Mouse (Mus musculus) lung, postnatal 0 days (tissue): ENCODE results near the gene Fbxo39. TPM values are rescaled to one million over a fixed set of nuclear protein-coding genes. Genes with fewer than 3 reads are reported as not detected.

Source experiments
- ATAC-seq: fragments of 200-750 bp; cut with Nextera tagmentation; 2 replicates; pipeline ENCODE4 v1.8.0; 2017; ENCODE audit warnings: moderate library complexity
- DNase-seq: peaks from one replicate; pipeline ENCODE4 v3.0.0-alpha.2; 2016; ENCODE audit warnings: low spot score
- H3K27ac ChIP-seq: fragments of 300-500 bp; sonication (generic); 2 replicates; pipeline ENCODE4 v1.5.1; 2014; ENCODE audit warnings: antibody characterized with exemption, mild to moderate bottlenecking, low read length, mixed read lengths
- H3K27me3 ChIP-seq: fragments of 300-500 bp; sonication (generic); replicated peaks from 2 replicates; pipeline ENCODE4 v1.6.1; 2014; ENCODE audit warnings: low read length, mixed read lengths; ENCODE audit not compliant: insufficient read depth
- H3K36me3 ChIP-seq: fragments of 300-500 bp; sonication (generic); 2 replicates; pipeline ENCODE4 v1.6.1; 2014; ENCODE audit warnings: low read length, mixed read lengths; ENCODE audit not compliant: insufficient read depth
- H3K4me1 ChIP-seq: fragments of 300-500 bp; sonication (generic); 2 replicates; pipeline ENCODE4 v1.6.1; 2014; ENCODE audit warnings: antibody characterized with exemption, low read depth, low read length, mixed read lengths; ENCODE audit not compliant: insufficient read depth
- H3K4me2 ChIP-seq: fragments of 300-500 bp; sonication (generic); replicated peaks from 2 replicates; pipeline ENCODE4 v1.6.1; 2014; ENCODE audit warnings: low read depth, mild to moderate bottlenecking, low read length, moderate library complexity, mixed read lengths
- H3K4me3 ChIP-seq: fragments of 300-500 bp; sonication (generic); 2 replicates; pipeline ENCODE4 v1.5.1; 2014; ENCODE audit warnings: low read depth, low read length
- H3K9ac ChIP-seq: fragments of 300-500 bp; sonication (generic); replicated peaks from 2 replicates; pipeline ENCODE4 v1.6.1; 2014; ENCODE audit warnings: low read depth, mild to moderate bottlenecking
- H3K9me3 ChIP-seq: fragments of 300-500 bp; sonication (generic); 2 replicates; pipeline ENCODE4 v1.6.1; 2016; ENCODE audit warnings: low read length, mixed read lengths
- CTCF ChIP-seq: IDR thresholded peaks from 2 replicates; pipeline ENCODE4 v1.5.1; 2016; ENCODE audit warnings: antibody characterized with exemption, mild to moderate bottlenecking
- EP300 ChIP-seq: IDR thresholded peaks from 2 replicates; pipeline ENCODE4 v1.6.1; 2016; ENCODE audit warnings: antibody characterized with exemption, mild to moderate bottlenecking, control low read depth
- WGBS: fragments of 180-500 bp; shearing (Covaris S2); extraction: QIAGEN DNeasy Blood & Tissue Kit; methylation state at CpG from one replicate; pipeline ENCODE4 v1.1.7; 2014; 5-methylcytosine and 5-hydroxymethylcytosine counted together
- polyA plus RNA-seq: library from polyadenylated mRNA; unstranded; fragments of >200 nt; fragmentation: Nextera tagmentation; extraction: Ambion mirVana; gene quantifications from 2 replicates; pipeline ENCODE4 v1.2.1, GENCODE M21; 2015

The Fbxo39 gene
- not detected in 2 replicates for polyA plus RNA-seq

GRCm38 (mm10) chr11:72314151-72314895 is at the start of gene Fbxo39:
TSS of gene Fbxo39 (plus strand) at chr11:72314444.
- H3K36me3 ChIP-seq: no peaks in the 10 kb centered on the region
- H3K27me3 ChIP-seq: peaks cover 8% of the 10 kb centered on the region; the same call in 1 of the 2 replicates
- no peak within 1 kb of the TSS for H3K9ac ChIP-seq
- WGBS: 12% methylated on average over 28 of the region's 42 CpGs
- no peak within 1 kb of the TSS for H3K4me3 ChIP-seq
- H3K27ac ChIP-seq: no peak within 1 kb of the TSS
- no peak for DNase-seq
- TF ChIP-seq EP300 (no peak), CTCF (no peak)
- no peaks in the 10 kb centered on the region for H3K9me3 ChIP-seq
- no peak for ATAC-seq
- H3K4me1 ChIP-seq: no peaks in the 10 kb centered on the region
- H3K4me2 ChIP-seq: 0 out of 2 replicates have a peak within 1 kb of the TSS, but pooled peaks have one; percentile 5

DNA sequence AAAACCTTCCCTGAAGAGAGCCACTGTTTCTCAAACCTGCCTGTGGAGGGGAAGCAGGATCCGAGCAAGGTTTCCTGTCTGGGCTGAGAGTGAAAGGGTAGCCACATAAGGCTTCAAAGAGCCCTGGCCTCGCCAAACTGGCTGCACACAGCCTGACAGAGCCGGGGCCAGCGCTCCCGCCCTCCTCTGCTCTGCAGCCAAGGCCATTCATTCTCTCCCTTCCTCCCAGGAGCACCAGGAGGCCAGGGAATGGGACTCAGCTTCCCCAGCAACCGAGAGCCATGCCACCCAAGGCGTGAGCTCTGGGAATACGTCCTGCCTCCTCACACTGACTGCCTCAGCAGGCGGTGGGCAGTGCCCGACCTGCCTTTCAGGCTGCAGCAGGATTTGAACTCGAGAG is 48.8 kb upstream of the Fbxo39 start:
- WGBS: 8% methylated on average over 11 of the region's 11 CpGs
- ATAC-seq (no peak), DNase-seq (no peak)
- Histone ChIP-seq H3K9me3 (no peaks in the 10 kb centered on the region), H3K27ac (no peak overlapping the region), H3K4me3 (no peak overlapping the region), H3K27me3 (0 out of 2 replicates have a peak, but pooled peaks cover 10% of the 10 kb centered on the region), H3K9ac (no peak overlapping the region), H3K36me3 (no peaks in the 10 kb centered on the region), H3K4me2 (no peak overlapping the region), H3K4me1 (peaks cover 12% of the 10 kb centered on the region)
- no peak for TF ChIP-seq CTCF
- TF ChIP-seq EP300: no peak

DNA sequence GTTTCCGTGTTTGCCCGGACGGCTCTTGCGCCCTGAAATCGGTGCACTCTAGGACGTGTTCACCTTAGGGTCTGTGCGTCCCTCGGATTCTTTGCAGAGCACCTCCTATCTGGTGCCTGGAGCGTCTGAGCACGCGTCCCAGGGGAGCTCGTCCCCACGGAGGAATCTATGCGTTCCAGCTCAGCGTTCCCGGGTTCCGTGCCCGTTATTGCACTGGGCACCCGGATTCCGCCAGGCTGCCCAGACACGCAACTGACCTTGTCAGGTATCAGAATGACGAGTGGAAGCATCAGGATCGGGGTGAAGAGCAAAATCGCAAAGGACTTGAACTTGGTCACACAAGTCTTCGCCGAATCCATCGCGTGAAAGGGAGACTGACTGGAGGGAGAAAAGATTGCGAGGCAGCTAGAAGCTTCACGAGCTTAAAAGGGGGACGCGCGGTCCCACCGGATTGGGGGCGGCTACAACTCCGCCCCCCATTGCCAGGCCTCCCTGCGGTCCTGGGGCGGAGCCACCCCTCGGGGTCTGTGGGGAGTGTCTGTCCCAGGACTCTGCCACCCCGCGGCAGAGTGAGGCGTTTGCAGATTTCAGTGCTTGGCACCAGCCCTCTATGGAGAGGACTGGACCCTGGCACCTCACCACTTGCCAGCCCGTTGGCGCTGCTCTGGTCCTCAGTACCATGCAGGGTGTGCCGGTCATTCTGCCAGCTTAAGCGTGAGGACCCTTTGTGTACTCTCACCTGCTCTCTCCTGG is 47.9 kb upstream of the Fbxo39 start:
- 2% methylated on average over 46 of the region's 46 CpGs for WGBS
- no peak for TF ChIP-seq EP300
- TF ChIP-seq CTCF: peak; percentile 61
- Histone ChIP-seq H3K4me3 (peak overlapping the region; percentile 36), H3K9ac (no peak overlapping the region), H3K4me2 (peak overlapping the region; percentile 68), H3K36me3 (no peaks in the 10 kb centered on the region), H3K27ac (no peak overlapping the region), H3K27me3 (0 out of 2 replicates have a peak, but pooled peaks cover 10% of the 10 kb centered on the region), H3K9me3 (no peaks in the 10 kb centered on the region), H3K4me1 (peaks cover 12% of the 10 kb centered on the region)
- DNase-seq (peak; percentile 67), ATAC-seq (peak; percentile 81)

- WGBS: 6% methylated on average over 36 of the region's 36 CpGs
- H3K4me3 ChIP-seq: peak within 1 kb of the TSS; percentile 36
- 0 out of 2 replicates have a peak, but pooled peaks cover 10% of the 10 kb centered on the region for H3K27me3 ChIP-seq
- H3K9me3 ChIP-seq: no peaks in the 10 kb centered on the region
- H3K4me2 ChIP-seq: peak within 1 kb of the TSS; percentile 68
- H3K27ac ChIP-seq: no peak within 1 kb of the TSS
- peaks cover 12% of the 10 kb centered on the region for H3K4me1 ChIP-seq
- ATAC-seq: no peak; the same call in 1 of the 2 replicates
- H3K36me3 ChIP-seq: no peaks in the 10 kb centered on the region
- TF ChIP-seq EP300 (no peak), CTCF (no peak)
- no peak within 1 kb of the TSS for H3K9ac ChIP-seq
- DNase-seq: no peak
Measured at GRCm38 (mm10) chr11:72266960-72267560, 47.2 kb upstream of the Fbxo39 start, which contains the start of gene Slc13a5. TSS of gene Slc13a5 (minus strand) at chr11:72267222.

DNA sequence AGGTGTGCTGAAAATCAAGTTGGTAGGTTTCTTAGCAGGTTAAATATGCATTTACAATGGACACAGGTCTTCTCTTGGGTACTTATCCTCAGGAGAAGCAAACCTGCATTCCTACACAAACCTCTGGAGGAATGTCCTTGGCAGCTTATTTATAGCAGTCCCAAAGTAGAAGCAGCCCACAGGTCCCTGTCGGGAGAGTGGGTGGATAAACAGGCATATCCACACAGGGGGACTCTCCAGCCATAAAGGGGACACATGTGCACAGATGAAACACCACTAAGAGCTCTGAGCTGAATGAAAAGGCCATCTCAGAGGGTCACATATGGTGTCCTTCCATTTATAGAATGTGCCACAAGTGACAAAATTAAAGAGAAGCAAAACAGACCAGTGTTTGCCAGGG is 42.5 kb upstream of the Fbxo39 start:
- no peak overlapping the region for H3K4me3 ChIP-seq
- 52% methylated on average over 1 of the region's 1 CpGs for WGBS
- H3K27me3 ChIP-seq: 0 out of 2 replicates have a peak, but pooled peaks cover 4% of the 10 kb centered on the region
- DNase-seq (no peak), ATAC-seq (no peak)
- no peaks in the 10 kb centered on the region for H3K36me3 ChIP-seq
- no peak overlapping the region for H3K9ac ChIP-seq
- no peak overlapping the region for H3K27ac ChIP-seq
- H3K4me1 ChIP-seq: peaks cover 4% of the 10 kb centered on the region
- H3K9me3 ChIP-seq: no peaks in the 10 kb centered on the region
- TF ChIP-seq EP300 (no peak), CTCF (no peak)
- no peak overlapping the region for H3K4me2 ChIP-seq

DNA sequence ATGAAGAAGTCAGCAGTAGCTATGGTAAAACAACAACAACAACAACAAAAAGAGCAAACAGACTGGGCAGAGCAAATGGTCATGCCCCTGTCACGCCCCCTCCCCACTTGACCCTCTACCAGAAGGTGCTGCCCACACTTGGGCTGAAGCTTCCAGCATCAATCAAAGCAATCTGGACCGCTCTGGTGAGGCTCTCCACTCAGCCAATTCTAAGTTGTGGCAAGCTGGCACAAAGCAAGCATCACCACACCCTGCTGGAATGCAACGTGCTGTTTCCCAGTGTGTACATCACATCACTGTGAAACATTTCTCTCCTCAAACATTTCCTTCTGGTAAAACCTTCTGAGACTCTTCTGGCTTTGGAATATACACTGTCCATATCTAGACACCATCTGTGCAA is 40.9 kb upstream of the Fbxo39 start:
- 51% methylated on average over 3 of the region's 3 CpGs for WGBS
- Histone ChIP-seq H3K9ac (no peak overlapping the region), H3K27ac (no peak overlapping the region)

More for the DNA sequence above, 40.9 kb upstream of the Fbxo39 start:
- Histone ChIP-seq H3K4me3 (no peak overlapping the region), H3K4me2 (no peak overlapping the region), H3K36me3 (no peaks in the 10 kb centered on the region), H3K27me3 (no peaks in the 10 kb centered on the region), H3K4me1 (no peaks in the 10 kb centered on the region), H3K9me3 (no peaks in the 10 kb centered on the region)
- TF ChIP-seq EP300: no peak
- TF ChIP-seq CTCF: no peak
- DNase-seq (no peak), ATAC-seq (no peak)
